Mouse (Mus musculus): Measurements from ENCODE around the gene Krt9. TPM values are rescaled to one million over a fixed set of nuclear protein-coding genes. Genes with fewer than 3 reads are reported as not detected.

The Krt9 gene
- total RNA-seq, 2 experiments from 2014 or later = not detected

GRCm38 (mm10) chr11:100155497-100156255 lies 37.4 kb downstream of the Krt9 start:
- ATAC-seq (replicated peaks; ENCODE audit: poor library complexity) = no peak

- no peak for ATAC-seq (replicated peaks; ENCODE audit: poor library complexity)
Measured at GRCm38 (mm10) chr11:100148615-100149330, 44.3 kb downstream of the Krt9 start, which contains the start of gene Krt19. TSS of gene Krt19 (minus strand) at chr11:100148665.

- no peak for ATAC-seq (replicated peaks; ENCODE audit: poor library complexity)
Measured at GRCm38 (mm10) chr11:100147566-100148353, 45.3 kb downstream of the Krt9 start.

GRCm38 (mm10) chr11:100145858-100146560 lies 47.0 kb downstream of the Krt9 start:
- no peak for ATAC-seq (replicated peaks; ENCODE audit: poor library complexity)

- ATAC-seq (replicated peaks; ENCODE audit: poor library complexity) = no peak
Measured at GRCm38 (mm10) chr11:100145104-100145503, 47.9 kb downstream of the Krt9 start.

- no peak for ATAC-seq (replicated peaks; ENCODE audit: poor library complexity)
Measured at GRCm38 (mm10) chr11:100140966-100141365, 52.1 kb downstream of the Krt9 start.

- ATAC-seq (replicated peaks; ENCODE audit: poor library complexity) = no peak
Measured at GRCm38 (mm10) chr11:100139391-100139790, 53.7 kb downstream of the Krt9 start.

- ATAC-seq (replicated peaks; ENCODE audit: poor library complexity) = no peak
Measured at GRCm38 (mm10) chr11:100138809-100139208, 54.2 kb downstream of the Krt9 start.

GRCm38 (mm10) chr11:100137693-100138092 lies 55.4 kb downstream of the Krt9 start:
- no peak for ATAC-seq (replicated peaks; ENCODE audit: poor library complexity)

Other genes with a start within 250 kb of the Krt9 start
- not detected in 2 replicates for gene Krtap9-5, start 244.8 kb downstream of the Krt9 start, total RNA-seq (2015)
- not detected in 2 replicates for gene Krtap9-5, start 244.8 kb downstream of the Krt9 start, total RNA-seq (2017)
- gene Krtap29-1, start 214.2 kb downstream of the Krt9 start, total RNA-seq (2015) = not detected in 2 replicates
- gene Krtap29-1, start 214.2 kb downstream of the Krt9 start, total RNA-seq (2017) = not detected in 2 replicates
- not detected in 2 replicates for gene Krtap16-1, start 206.6 kb downstream of the Krt9 start, total RNA-seq (2015)
- not detected in 2 replicates for gene Krtap16-1, start 206.6 kb downstream of the Krt9 start, total RNA-seq (2017)
- not detected in 2 replicates for gene Krtap17-1, start 199.3 kb downstream of the Krt9 start, total RNA-seq (2015)
- not detected in 2 replicates for gene Krtap17-1, start 199.3 kb downstream of the Krt9 start, total RNA-seq (2017)
- gene Krt33a, start 177.0 kb downstream of the Krt9 start, total RNA-seq (2015) = not detected in 2 replicates
- gene Krt33a, start 177.0 kb downstream of the Krt9 start, total RNA-seq (2017) = not detected in 2 replicates
- gene Krt33b, start 163.4 kb downstream of the Krt9 start, total RNA-seq (2015) = not detected in 2 replicates
- gene Krt33b, start 163.4 kb downstream of the Krt9 start, total RNA-seq (2017) = not detected in 2 replicates
- gene Krt34, start 151.7 kb downstream of the Krt9 start, total RNA-seq (2015) = not detected in 2 replicates
- not detected in 2 replicates for gene Krt34, start 151.7 kb downstream of the Krt9 start, total RNA-seq (2017)
- not detected in 2 replicates for gene Krt31, start 142.7 kb downstream of the Krt9 start, total RNA-seq (2015)
- gene Krt31, start 142.7 kb downstream of the Krt9 start, total RNA-seq (2017) = not detected in 2 replicates
- not detected in 2 replicates for gene Krt32, start 105.0 kb downstream of the Krt9 start, total RNA-seq (2015)
- gene Krt32, start 105.0 kb downstream of the Krt9 start, total RNA-seq (2017) = not detected in 2 replicates
- gene Krt35, start 97.0 kb downstream of the Krt9 start, total RNA-seq (2015) = not detected in 2 replicates
- not detected in 2 replicates for gene Krt35, start 97.0 kb downstream of the Krt9 start, total RNA-seq (2017)
- gene Krt36, start 87.6 kb downstream of the Krt9 start, total RNA-seq (2015) = not detected in 2 replicates
- gene Krt36, start 87.6 kb downstream of the Krt9 start, total RNA-seq (2017) = not detected in 2 replicates
- not detected in 2 replicates for gene Krt13, start 71.7 kb downstream of the Krt9 start, total RNA-seq (2015)
- not detected in 2 replicates for gene Krt13, start 71.7 kb downstream of the Krt9 start, total RNA-seq (2017)
- not detected in 2 replicates for gene Krt15, start 57.3 kb downstream of the Krt9 start, total RNA-seq (2015)
- gene Krt15, start 57.3 kb downstream of the Krt9 start, total RNA-seq (2017) = not detected in 2 replicates
- gene Krt19, start 44.6 kb downstream of the Krt9 start, total RNA-seq (2015) = not detected in 2 replicates
- not detected in 2 replicates for gene Krt19, start 44.6 kb downstream of the Krt9 start, total RNA-seq (2017)
- gene Krt14, start 14.3 kb upstream of the Krt9 start, total RNA-seq (2015) = not detected in 2 replicates
- not detected in 2 replicates for gene Krt14, start 14.3 kb upstream of the Krt9 start, total RNA-seq (2017)
- not detected in 2 replicates for gene Krt16, start 55.7 kb upstream of the Krt9 start, total RNA-seq (2015)
- not detected in 2 replicates for gene Krt16, start 55.7 kb upstream of the Krt9 start, total RNA-seq (2017)
- gene Krt17, start 67.8 kb upstream of the Krt9 start, total RNA-seq (2015) = not detected in 2 replicates
- not detected in 2 replicates for gene Krt17, start 67.8 kb upstream of the Krt9 start, total RNA-seq (2017)
- not detected in 2 replicates for gene Krt42, start 76.6 kb upstream of the Krt9 start, total RNA-seq (2015)
- not detected in 2 replicates for gene Krt42, start 76.6 kb upstream of the Krt9 start, total RNA-seq (2017)
- 1,262 and 1,322 TPM in 2 replicates for gene Eif1, start 126.6 kb upstream of the Krt9 start, total RNA-seq (2015)
- gene Eif1, start 126.6 kb upstream of the Krt9 start, total RNA-seq (2017) = 95.6 and 142 TPM in 2 replicates
- not detected in 2 replicates for gene Gast, start 141.2 kb upstream of the Krt9 start, total RNA-seq (2015)
- not detected in 2 replicates for gene Gast, start 141.2 kb upstream of the Krt9 start, total RNA-seq (2017)
- not detected in 2 replicates for gene Hap1, start 162.9 kb upstream of the Krt9 start, total RNA-seq (2015)
- not detected in 2 replicates for gene Hap1, start 162.9 kb upstream of the Krt9 start, total RNA-seq (2017)
- gene Jup, start 204.5 kb upstream of the Krt9 start, total RNA-seq (2015) = 1.5 and 4.0 TPM in 2 replicates
- 1.4 and 2.5 TPM in 2 replicates for gene Jup, start 204.5 kb upstream of the Krt9 start, total RNA-seq (2017)
- 0.05 TPM in 1 of 2 replicates, not detected in the other for gene P3h4, start 221.6 kb upstream of the Krt9 start, total RNA-seq (2015)
- 0.08 TPM in 1 of 2 replicates, not detected in the other for gene P3h4, start 221.6 kb upstream of the Krt9 start, total RNA-seq (2017)
- not detected in 2 replicates for gene Fkbp10, start 222.5 kb upstream of the Krt9 start, total RNA-seq (2015)
- not detected in 2 replicates for gene Fkbp10, start 222.5 kb upstream of the Krt9 start, total RNA-seq (2017)
- 21.4 and 32.9 TPM in 2 replicates for gene Nt5c3b, start 248.6 kb upstream of the Krt9 start, total RNA-seq (2015)
- 31.8 and 37.3 TPM in 2 replicates for gene Nt5c3b, start 248.6 kb upstream of the Krt9 start, total RNA-seq (2017)
- not detected in 2 replicates for gene Klhl10, start 248.7 kb upstream of the Krt9 start, total RNA-seq (2015)
- 0.10 and 0.33 TPM in 2 replicates for gene Klhl10, start 248.7 kb upstream of the Krt9 start, total RNA-seq (2017)